Mouse (Mus musculus): ENCODE data around the gene Rpain. TPM values are rescaled to one million over a fixed set of nuclear protein-coding genes. Genes with fewer than 3 reads are reported as not detected.
A peak's percentile ranks its signal among the peaks of the same experiment; 100 is the strongest.

Gene Rpain
- polyA plus RNA-seq, 1 experiment: 57.2 TPM

- TF ChIP-seq CTCF (conservative IDR thresholded peaks at IDR 0.05; ENCODE audit: insufficient read depth, insufficient read length, low read depth, low read length) (no peak), POLR2A (IDR thresholded peaks at IDR 0.05; ENCODE audit: low read depth, low read length) (no peak)
- WGBS: 80% methylated on average over 7 of the region's 7 CpGs
Measured at GRCm38 (mm10) chr11:71007831-71008230, 37.8 kb downstream of the Rpain start.

GRCm38 (mm10) chr11:71008321-71008720 is 38.3 kb downstream of the Rpain start:
- Histone ChIP-seq H3K4me1 (ENCODE audit: control insufficient read depth, insufficient read depth, low read length) (no peaks in the 10 kb centered on the region), H3K4me3 (ENCODE audit: insufficient read depth, low read depth, low read length) (no peak overlapping the region), H3K27ac (ENCODE audit: insufficient read depth, low read depth, low read length) (no peak overlapping the region), H3K27me3 (replicated peaks; ENCODE audit: control insufficient read depth, insufficient read depth, low read length) (no peaks in the 10 kb centered on the region), H3K36me3 (ENCODE audit: control insufficient read depth, insufficient read depth, low read length) (peaks cover 9% of the 10 kb centered on the region)
- TF ChIP-seq CTCF (conservative IDR thresholded peaks at IDR 0.05; ENCODE audit: insufficient read depth, insufficient read length, low read depth, low read length): no peak
- no peak for TF ChIP-seq POLR2A (IDR thresholded peaks at IDR 0.05; ENCODE audit: low read depth, low read length)
- 72% methylated on average over 3 of the region's 3 CpGs for WGBS
- peak; percentile 19 for DNase-seq

More at GRCm38 (mm10) chr11:71007831-71008230, 37.8 kb downstream of the Rpain start:
- H3K4me1 ChIP-seq (ENCODE audit: control insufficient read depth, insufficient read depth, low read length): peaks cover 2% of the 10 kb centered on the region; the same call in 1 of the 2 replicates
- H3K36me3 ChIP-seq (ENCODE audit: control insufficient read depth, insufficient read depth, low read length): peaks cover 9% of the 10 kb centered on the region
- no peaks in the 10 kb centered on the region for H3K27me3 ChIP-seq (replicated peaks; ENCODE audit: control insufficient read depth, insufficient read depth, low read length)
- no peak overlapping the region; the same call in 1 of the 2 replicates for H3K27ac ChIP-seq (ENCODE audit: insufficient read depth, low read depth, low read length)
- H3K4me3 ChIP-seq (ENCODE audit: insufficient read depth, low read depth, low read length): no peak overlapping the region
- peak; percentile 8 for DNase-seq

- Histone ChIP-seq H3K27me3 (replicated peaks; ENCODE audit: control insufficient read depth, insufficient read depth, low read length) (no peaks in the 10 kb centered on the region), H3K4me1 (ENCODE audit: control insufficient read depth, insufficient read depth, low read length) (no peaks in the 10 kb centered on the region; the same call in 1 of the 2 replicates), H3K4me3 (ENCODE audit: insufficient read depth, low read depth, low read length) (no peak overlapping the region), H3K36me3 (ENCODE audit: control insufficient read depth, insufficient read depth, low read length) (peaks cover 9% of the 10 kb centered on the region), H3K27ac (ENCODE audit: insufficient read depth, low read depth, low read length) (no peak overlapping the region)
- no peak for TF ChIP-seq POLR2A (IDR thresholded peaks at IDR 0.05; ENCODE audit: low read depth, low read length)
- TF ChIP-seq CTCF (conservative IDR thresholded peaks at IDR 0.05; ENCODE audit: insufficient read depth, insufficient read length, low read depth, low read length): no peak; the same call in 1 of the 2 replicates
- no peak for DNase-seq
- WGBS: 95% methylated on average over 7 of the region's 7 CpGs
Measured at GRCm38 (mm10) chr11:71012743-71013142, 42.7 kb downstream of the Rpain start.

- DNase-seq: no peak
- no peak for TF ChIP-seq CTCF (conservative IDR thresholded peaks at IDR 0.05; ENCODE audit: insufficient read depth, insufficient read length, low read depth, low read length)
- TF ChIP-seq POLR2A (IDR thresholded peaks at IDR 0.05; ENCODE audit: low read depth, low read length): no peak
- Histone ChIP-seq H3K4me1 (ENCODE audit: control insufficient read depth, insufficient read depth, low read length) (peaks cover 3% of the 10 kb centered on the region), H3K36me3 (ENCODE audit: control insufficient read depth, insufficient read depth, low read length) (no peaks in the 10 kb centered on the region; the same call in none of the 2 replicates), H3K27ac (ENCODE audit: insufficient read depth, low read depth, low read length) (no peak overlapping the region), H3K27me3 (replicated peaks; ENCODE audit: control insufficient read depth, insufficient read depth, low read length) (no peaks in the 10 kb centered on the region), H3K4me3 (ENCODE audit: insufficient read depth, low read depth, low read length) (no peak overlapping the region)
- WGBS: 85% methylated on average over 1 of the region's 1 CpGs
Measured at GRCm38 (mm10) chr11:71017051-71017450, 47.0 kb downstream of the Rpain start.

GRCm38 (mm10) chr11:71018416-71019200 is 48.6 kb downstream of the Rpain start:
- Histone ChIP-seq H3K36me3 (ENCODE audit: control insufficient read depth, insufficient read depth, low read length) (no peaks in the 10 kb centered on the region; the same call in 1 of the 2 replicates), H3K4me1 (ENCODE audit: control insufficient read depth, insufficient read depth, low read length) (peaks cover 3% of the 10 kb centered on the region), H3K27me3 (replicated peaks; ENCODE audit: control insufficient read depth, insufficient read depth, low read length) (no peaks in the 10 kb centered on the region), H3K27ac (ENCODE audit: insufficient read depth, low read depth, low read length) (peak overlapping the region; percentile 86), H3K4me3 (ENCODE audit: insufficient read depth, low read depth, low read length) (peak overlapping the region; percentile 94)
- 4% methylated on average over 28 of the region's 28 CpGs for WGBS
- TF ChIP-seq POLR2A (IDR thresholded peaks at IDR 0.05; ENCODE audit: low read depth, low read length) (no peak), CTCF (conservative IDR thresholded peaks at IDR 0.05; ENCODE audit: insufficient read depth, insufficient read length, low read depth, low read length) (no peak)
- DNase-seq: no peak

- Histone ChIP-seq H3K4me1 (ENCODE audit: control insufficient read depth, insufficient read depth, low read length) (peaks cover 3% of the 10 kb centered on the region), H3K4me3 (ENCODE audit: insufficient read depth, low read depth, low read length) (peak within 1 kb of the TSS; percentile 94), H3K27me3 (replicated peaks; ENCODE audit: control insufficient read depth, insufficient read depth, low read length) (no peaks in the 10 kb centered on the region), H3K27ac (ENCODE audit: insufficient read depth, low read depth, low read length) (peak within 1 kb of the TSS; percentile 86), H3K36me3 (ENCODE audit: control insufficient read depth, insufficient read depth, low read length) (no peaks in the 10 kb centered on the region; the same call in 1 of the 2 replicates)
- WGBS: under 1% methylated on average over 71 of the region's 71 CpGs
- DNase-seq: peak; percentile 100
- TF ChIP-seq CTCF (conservative IDR thresholded peaks at IDR 0.05; ENCODE audit: insufficient read depth, insufficient read length, low read depth, low read length) (no peak), POLR2A (IDR thresholded peaks at IDR 0.05; ENCODE audit: low read depth, low read length) (peak; percentile 53)
Measured at GRCm38 (mm10) chr11:71019201-71020068, 49.4 kb downstream of the Rpain start, which contains the start of the genes Mis12 and Derl2. Gene Mis12, plus strand, starts transcription at chr11:71019611. Gene Derl2, minus strand, starts transcription at chr11:71019841.

Other genes with a start within 250 kb of the Rpain start
- 1.7 and 2.4 TPM in 2 replicates for gene Zfp3, start 206.0 kb upstream of the Rpain start, polyA plus RNA-seq (2012; rRNA removed)
- 1.7 and 2.4 TPM in 2 replicates for gene Scimp, start 157.6 kb upstream of the Rpain start, polyA plus RNA-seq (2012; rRNA removed)
- 3.7 and 4.7 TPM in 2 replicates for gene Rabep1, start 125.4 kb upstream of the Rpain start, polyA plus RNA-seq (2012; rRNA removed)
- 23.0 and 23.7 TPM in 2 replicates for gene Nup88, start 240 bp upstream of the Rpain start, polyA plus RNA-seq (2012; rRNA removed)
- gene C1qbp, start 12.8 kb downstream of the Rpain start, polyA plus RNA-seq (2012; rRNA removed): 111 and 138 TPM in 2 replicates
- 14.9 and 21.7 TPM in 2 replicates for gene Dhx33, start 34.2 kb downstream of the Rpain start, polyA plus RNA-seq (2012; rRNA removed)
- gene Mis12, start 49.4 kb downstream of the Rpain start, polyA plus RNA-seq (2012; rRNA removed): 2.2 and 4.1 TPM in 2 replicates
- 14.2 and 20.1 TPM in 2 replicates for gene Derl2, start 49.6 kb downstream of the Rpain start, polyA plus RNA-seq (2012; rRNA removed)
- gene 6330403K07Rik, start 63.3 kb downstream of the Rpain start, polyA plus RNA-seq (2012; rRNA removed): 0.45 and 0.83 TPM in 2 replicates
- gene Nlrp1a, start 174.5 kb downstream of the Rpain start, polyA plus RNA-seq (2012; rRNA removed): 0.04 and 0.08 TPM in 2 replicates